Mouse (Mus musculus): Measurements from ENCODE around the gene Lctl.

GRCm38 (mm10) chr9:64131623-64132022, 14.7 kb downstream of the Lctl start:
- TF ChIP-seq EP300 (IDR thresholded peaks at IDR 0.05): no peak
- no peak for TF ChIP-seq CTCF (IDR thresholded peaks at IDR 0.05)
